Mouse (Mus musculus) heart, embryonic 10.5 days (tissue): ENCODE results near the gene Gm2564. TPM values are rescaled to one million over a fixed set of nuclear protein-coding genes. Genes with fewer than 3 reads are reported as not detected.
"Not testable (repeated sequence)": the region's sequence is repeated elsewhere in the genome, so short reads cannot be mapped to it uniquely, and the experiment has no call there.

Source experiments
- DNase-seq: peaks from one replicate; pipeline ENCODE4 v3.0.0-alpha.2; 2017; ENCODE audit warnings: low spot score
- H3K27ac ChIP-seq: fragments of 300-500 bp; sonication (generic); 2 replicates; pipeline ENCODE4 v1.5.1; 2016; ENCODE audit warnings: mild to moderate bottlenecking
- H3K27me3 ChIP-seq: fragments of 300-500 bp; sonication (generic); 2 replicates; pipeline ENCODE4 v1.6.1; 2016; ENCODE audit warnings: mild to moderate bottlenecking; ENCODE audit not compliant: poor library complexity, insufficient read depth, severe bottlenecking
- H3K36me3 ChIP-seq: fragments of 300-500 bp; sonication (generic); 2 replicates; pipeline ENCODE4 v1.6.1; 2016; ENCODE audit warnings: mild to moderate bottlenecking, moderate library complexity
- H3K4me1 ChIP-seq: fragments of 300-500 bp; sonication (generic); 2 replicates; pipeline ENCODE4 v1.6.1; 2016; ENCODE audit warnings: mild to moderate bottlenecking
- H3K4me3 ChIP-seq: fragments of 300-500 bp; sonication (generic); 2 replicates; pipeline ENCODE4 v1.5.1; 2016; ENCODE audit warnings: mild to moderate bottlenecking, moderate library complexity
- H3K9me3 ChIP-seq: fragments of 300-500 bp; sonication (generic); 2 replicates; pipeline ENCODE4 v1.6.1; 2016; ENCODE audit warnings: mild to moderate bottlenecking, moderate library complexity
- WGBS: fragments of 180-500 bp; shearing (Covaris S2); methylation state at CpG from one replicate; pipeline ENCODE4 v1.1.7; 2016; 5-methylcytosine and 5-hydroxymethylcytosine counted together
- polyA plus RNA-seq: library from polyadenylated mRNA; unstranded; fragments of >200 nt; fragmentation: Nextera tagmentation; extraction: Ambion mirVana; gene quantifications from 2 replicates; pipeline ENCODE4 v1.2.1, GENCODE M21; 2016

Gm2564 gene
- polyA plus RNA-seq: not detected in 2 replicates

DNA sequence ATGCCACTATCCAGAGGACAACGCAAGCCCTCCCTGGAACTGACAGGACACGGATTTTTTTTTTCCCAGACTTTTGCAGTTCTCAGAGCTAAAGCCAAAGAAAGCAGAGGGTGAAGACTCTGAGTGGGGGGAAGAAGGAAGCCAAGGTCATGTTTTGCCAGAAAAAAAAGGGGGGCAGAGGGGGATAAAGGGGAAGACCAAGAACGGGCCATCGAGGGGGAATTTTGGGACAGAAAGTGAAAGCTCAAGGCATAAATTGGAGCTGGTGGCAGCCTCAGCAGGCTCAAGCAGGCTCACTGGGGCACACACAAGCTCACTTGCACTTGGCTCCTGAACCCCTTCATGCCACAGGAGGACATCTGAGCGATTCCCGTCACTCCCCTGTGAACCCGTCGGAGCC is at the start of gene Gm2564:
TSS of gene Gm2564 (plus strand) at position 301 of the 400 bp plus-strand sequence.
- H3K27ac ChIP-seq, H3K9me3 ChIP-seq, H3K4me1 ChIP-seq, H3K4me3 ChIP-seq, DNase-seq, H3K27me3 ChIP-seq, H3K36me3 ChIP-seq: not testable (repeated sequence)
- WGBS: no CpG with 5 or more reads among the region's 8 CpGs

DNA sequence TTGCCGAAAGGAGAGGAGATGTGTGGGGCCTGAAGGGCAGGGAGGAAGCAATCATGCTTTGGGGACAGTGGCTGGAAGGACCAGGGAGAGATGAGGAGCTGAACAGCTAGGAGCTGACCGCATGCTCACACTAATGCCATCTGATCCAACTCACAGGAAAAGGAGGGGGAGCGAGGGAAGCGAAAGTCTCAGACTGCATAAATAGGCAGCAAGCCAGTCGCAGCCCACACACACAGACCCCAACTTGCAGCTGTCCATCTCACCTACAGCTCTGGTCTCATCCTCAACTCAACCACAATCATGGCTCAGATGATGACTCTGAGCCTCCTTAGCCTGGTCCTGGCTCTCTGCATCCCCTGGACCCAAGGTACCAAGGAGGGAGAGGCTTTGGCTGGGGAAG is 17.6 kb upstream of the Gm2564 start, which contains the start of gene Gm10591:
TSS of gene Gm10591 (plus strand) at position 301 of the 400 bp plus-strand sequence.
- WGBS: no CpG with 5 or more reads among the region's 5 CpGs
- not testable (repeated sequence) for H3K36me3 ChIP-seq, H3K9me3 ChIP-seq, DNase-seq, H3K4me1 ChIP-seq, H3K4me3 ChIP-seq, H3K27ac ChIP-seq, H3K27me3 ChIP-seq

DNA sequence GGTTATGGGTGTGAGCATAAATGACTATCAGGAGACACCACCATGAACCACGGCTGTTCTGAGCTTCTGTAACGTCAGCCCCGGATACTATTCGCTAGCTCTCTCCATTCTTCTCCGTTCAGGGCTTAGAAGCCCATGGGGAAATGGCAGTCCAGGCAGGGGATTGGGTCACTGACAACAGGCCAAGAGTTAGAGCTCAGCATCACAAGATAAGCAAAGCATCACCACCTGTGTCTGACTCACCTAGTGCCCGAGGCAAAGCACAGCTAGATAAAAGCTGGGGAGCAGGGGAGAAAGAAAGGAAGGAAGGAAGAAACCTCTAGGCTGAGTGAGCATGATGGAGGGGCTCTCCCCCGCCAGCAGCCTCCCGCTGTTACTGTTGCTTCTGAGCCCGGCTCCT is 25.4 kb downstream of the Gm2564 start, which contains the start of gene Ccl27b:
TSS of gene Ccl27b (plus strand) at position 301 of the 400 bp plus-strand sequence.
- H3K27me3 ChIP-seq, H3K36me3 ChIP-seq, H3K4me1 ChIP-seq, DNase-seq, H3K27ac ChIP-seq, H3K9me3 ChIP-seq, H3K4me3 ChIP-seq: not testable (repeated sequence)
- no CpG with 5 or more reads among the region's 9 CpGs for WGBS

DNA sequence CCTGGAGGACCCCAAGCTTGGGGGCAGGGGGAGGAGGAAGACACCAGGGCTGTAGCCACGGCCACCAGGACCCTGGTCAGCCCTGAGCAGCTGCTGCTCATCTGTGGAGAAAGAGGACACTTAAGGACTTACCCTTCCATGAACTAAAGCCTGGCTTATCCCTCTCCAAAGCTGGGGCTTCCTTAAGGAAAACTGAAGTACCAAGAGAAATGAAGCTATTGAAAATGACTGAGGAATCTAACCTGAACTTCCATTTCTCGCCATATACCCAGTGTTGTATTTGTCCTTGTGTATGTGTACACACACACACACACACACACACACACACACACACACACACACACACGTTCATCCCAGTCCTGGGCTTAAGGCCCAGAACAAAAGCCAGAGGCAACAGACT is 32.3 kb downstream of the Gm2564 start, which contains the start of gene Il11ra2:
TSS of gene Il11ra2 (minus strand) at position 101 of the 400 bp plus-strand sequence.
- H3K36me3 ChIP-seq, H3K9me3 ChIP-seq, H3K4me1 ChIP-seq, H3K27me3 ChIP-seq, H3K4me3 ChIP-seq, DNase-seq, H3K27ac ChIP-seq: not testable (repeated sequence)
- WGBS: no CpG with 5 or more reads among the region's 3 CpGs

DNA sequence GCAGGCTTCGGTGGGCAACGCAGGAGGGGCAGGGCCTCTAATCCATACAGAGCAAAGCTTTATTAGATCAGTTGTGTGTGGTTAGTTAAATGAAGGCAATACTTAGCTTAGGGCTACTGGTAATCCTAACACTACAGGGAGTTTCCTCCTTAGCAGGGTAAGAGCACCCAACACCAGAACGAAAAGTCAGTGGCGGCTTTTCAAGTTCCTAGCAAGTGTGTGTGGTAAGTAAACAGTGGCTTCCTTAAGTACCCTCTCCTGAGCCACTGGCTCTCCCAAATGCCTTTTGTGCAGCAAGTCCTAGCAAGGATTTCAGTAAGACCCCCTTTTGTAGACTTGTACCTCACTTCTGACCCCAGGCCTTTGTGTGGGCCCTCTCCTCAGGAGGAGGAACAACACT is 45.9 kb downstream of the Gm2564 start:
- not testable (repeated sequence) for H3K36me3 ChIP-seq, H3K4me3 ChIP-seq, H3K27me3 ChIP-seq, DNase-seq, H3K27ac ChIP-seq, H3K4me1 ChIP-seq, H3K9me3 ChIP-seq
- no CpG with 5 or more reads among the region's 4 CpGs for WGBS

DNA sequence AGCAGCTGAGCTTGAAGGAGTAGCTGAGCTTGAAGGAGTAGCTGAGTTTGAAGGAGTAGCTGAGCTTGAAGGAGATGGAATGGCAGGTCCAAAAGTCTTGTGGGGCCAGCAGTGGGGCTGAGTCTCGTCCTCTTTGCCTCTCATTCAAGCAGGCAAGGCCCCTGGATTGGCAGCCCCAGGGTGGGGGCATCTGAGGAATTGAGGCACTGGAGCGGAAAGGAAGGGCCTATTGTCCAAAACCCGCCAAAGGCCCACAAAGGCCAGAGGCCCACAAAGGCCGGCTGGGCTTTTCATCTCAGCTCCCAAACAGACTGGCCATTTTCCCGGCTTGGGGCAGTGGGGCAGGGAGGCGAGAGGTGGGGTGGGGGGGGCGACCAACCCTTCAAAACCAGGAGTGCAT is 49.8 kb downstream of the Gm2564 start:
- not testable (repeated sequence) for H3K36me3 ChIP-seq, H3K9me3 ChIP-seq, H3K27ac ChIP-seq, DNase-seq, H3K27me3 ChIP-seq, H3K4me1 ChIP-seq, H3K4me3 ChIP-seq
- no CpG with 5 or more reads among the region's 7 CpGs for WGBS

DNA sequence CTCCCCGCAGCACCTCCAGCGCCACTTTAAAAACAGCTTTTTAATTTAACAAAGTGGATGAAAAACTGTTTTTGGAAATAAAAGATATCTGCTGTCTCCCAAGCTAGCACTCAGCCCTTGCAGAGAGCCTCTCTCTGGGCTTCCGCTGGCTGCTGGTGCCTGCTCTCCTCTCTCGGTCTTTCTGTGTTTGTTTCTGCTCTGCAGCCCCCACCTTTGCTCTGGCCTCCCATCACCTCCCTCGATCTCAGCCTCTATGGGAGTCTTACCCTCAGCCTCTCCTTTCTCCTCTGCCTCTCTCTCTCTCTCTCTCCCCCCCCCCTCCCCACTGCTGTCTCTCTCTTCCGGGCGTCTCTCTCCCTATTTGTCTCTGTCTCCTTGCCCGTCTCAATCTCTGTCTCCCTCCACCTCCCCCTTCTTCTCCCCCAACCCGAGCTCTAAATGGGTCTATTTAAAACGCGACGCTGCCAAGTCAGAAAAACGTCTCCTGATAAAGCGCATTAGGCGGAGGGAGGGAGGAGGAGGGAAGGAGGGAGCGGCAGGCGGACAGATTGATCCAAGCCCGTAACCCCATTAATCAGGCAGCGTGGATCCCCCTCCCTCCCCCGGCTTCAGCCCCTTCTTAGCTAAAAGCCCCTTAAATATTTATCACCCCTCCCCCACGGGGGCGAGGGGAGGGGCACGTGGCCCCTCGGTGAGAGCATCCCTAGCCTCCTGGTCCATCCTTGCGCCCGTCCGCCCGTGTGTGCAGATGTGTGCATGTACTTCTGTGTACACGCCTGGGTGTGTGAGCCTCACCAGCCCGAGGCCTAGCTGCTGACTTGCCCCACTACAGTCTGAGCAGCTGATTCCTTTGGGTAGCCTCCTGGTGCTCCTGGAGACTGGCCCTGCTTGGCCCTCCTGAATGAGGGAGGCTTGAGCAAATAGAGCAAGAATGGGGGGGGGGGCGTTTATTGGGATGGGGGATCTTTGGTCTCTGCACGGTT is 51.1 kb downstream of the Gm2564 start:
- H3K36me3 ChIP-seq, H3K9me3 ChIP-seq, H3K4me3 ChIP-seq, DNase-seq, H3K27me3 ChIP-seq, H3K4me1 ChIP-seq, H3K27ac ChIP-seq: not testable (repeated sequence)
- no CpG with 5 or more reads among the region's 32 CpGs for WGBS

Other genes starting within 250 kb of the Gm2564 start
- not detected in 2 replicates for gene Gm21586, start 190.3 kb upstream of the Gm2564 start, polyA plus RNA-seq
- gene Gm2163, start 163.0 kb upstream of the Gm2564 start, polyA plus RNA-seq: not detected in 2 replicates
- not detected in 2 replicates for gene Fam205a2, start 101.5 kb upstream of the Gm2564 start, polyA plus RNA-seq
- gene Gm10591, start 17.5 kb upstream of the Gm2564 start, polyA plus RNA-seq: not detected in 2 replicates
- gene Ccl27b, start 25.5 kb downstream of the Gm2564 start, polyA plus RNA-seq: not detected in 2 replicates
- not detected in 2 replicates for gene Il11ra2, start 32.2 kb downstream of the Gm2564 start, polyA plus RNA-seq
- gene 4930578G10Rik, start 105.8 kb downstream of the Gm2564 start, polyA plus RNA-seq: not detected in 2 replicates
- 0.21 TPM in 1 of 2 replicates, not detected in the other for gene Ccl19, start 126.9 kb downstream of the Gm2564 start, polyA plus RNA-seq
- gene Ccl21a, start 144.3 kb downstream of the Gm2564 start, polyA plus RNA-seq: not detected in 2 replicates
- gene Fam205a1, start 224.2 kb downstream of the Gm2564 start, polyA plus RNA-seq: 0.04 TPM in 2 replicates
- gene Gm12394, start 227.1 kb downstream of the Gm2564 start, polyA plus RNA-seq: 0.09 and 0.19 TPM in 2 replicates
- gene Fam205c, start 244.5 kb downstream of the Gm2564 start, polyA plus RNA-seq: 0.16 and 0.24 TPM in 2 replicates